Mouse (Mus musculus) mouse embryonic stem cell (cell line): ENCODE data around the gene Smim8.

Experiments
- in situ Hi-C, 2 experiments: fragments of 300-500 bp; cut with MboI; formaldehyde crosslinking; loops; 1 replicate in 1 of 2; 3 replicates in 1 of 2; pipeline ENCODE4 v1.14.3; 2019 to 2020; ENCODE audit warnings: low sequenced_read_pairs in 2 of 2, low pct_unique_long_range_greater_than_20kb in 1 of 2, mixed read lengths in 1 of 2; ENCODE audit not compliant: unreplicated experiment in 1 of 2

The Smim8 gene

DNA sequence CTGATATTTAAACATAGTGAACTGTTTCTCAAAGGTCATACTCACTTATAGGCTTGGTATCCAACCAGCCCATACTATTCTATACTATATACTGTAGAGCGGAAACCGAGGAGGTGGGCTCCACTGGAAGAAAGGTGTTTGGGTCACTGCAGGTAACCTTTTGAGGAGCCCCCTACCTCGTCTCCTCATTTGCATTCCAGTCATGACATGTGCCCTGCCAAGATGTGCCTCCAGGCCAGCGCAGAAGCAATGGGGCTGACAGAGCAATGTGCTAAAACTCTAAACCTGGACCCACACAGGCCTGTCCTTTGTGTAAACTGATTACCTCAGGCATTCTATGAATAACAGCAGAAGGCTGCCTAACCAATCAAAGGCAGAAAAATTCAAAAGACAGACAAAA, 53.9 kb downstream of the Smim8 start:
- in situ Hi-C loops = loop anchor here in 1 of 2 experiments (25.0 kb wide), 1 partner anchor 188 kb away; no protein-coding TSS in a partner anchor

DNA sequence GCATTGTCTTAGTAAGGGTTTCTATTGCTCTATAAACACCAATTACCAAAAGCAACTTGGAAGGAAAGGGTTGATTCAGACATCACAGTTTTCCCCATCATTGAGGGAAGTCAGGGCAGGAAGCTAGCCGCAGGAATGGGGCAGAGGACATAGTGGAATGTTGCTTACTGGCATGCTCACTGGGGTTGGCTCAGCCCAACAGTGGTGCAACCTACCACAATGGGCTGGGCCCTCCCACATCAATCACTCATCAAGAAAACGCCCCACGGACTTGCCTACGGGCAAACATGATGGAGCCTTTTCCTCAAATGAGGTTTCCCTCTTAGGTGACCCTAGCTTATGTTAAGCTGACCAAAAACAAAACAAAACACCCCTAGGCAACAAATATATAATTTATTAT, 55.0 kb downstream of the Smim8 start:
- in situ Hi-C loops = loop anchor here in 1 of 2 experiments (25.0 kb wide), 1 partner anchor 189 kb away; no protein-coding TSS in a partner anchor

DNA sequence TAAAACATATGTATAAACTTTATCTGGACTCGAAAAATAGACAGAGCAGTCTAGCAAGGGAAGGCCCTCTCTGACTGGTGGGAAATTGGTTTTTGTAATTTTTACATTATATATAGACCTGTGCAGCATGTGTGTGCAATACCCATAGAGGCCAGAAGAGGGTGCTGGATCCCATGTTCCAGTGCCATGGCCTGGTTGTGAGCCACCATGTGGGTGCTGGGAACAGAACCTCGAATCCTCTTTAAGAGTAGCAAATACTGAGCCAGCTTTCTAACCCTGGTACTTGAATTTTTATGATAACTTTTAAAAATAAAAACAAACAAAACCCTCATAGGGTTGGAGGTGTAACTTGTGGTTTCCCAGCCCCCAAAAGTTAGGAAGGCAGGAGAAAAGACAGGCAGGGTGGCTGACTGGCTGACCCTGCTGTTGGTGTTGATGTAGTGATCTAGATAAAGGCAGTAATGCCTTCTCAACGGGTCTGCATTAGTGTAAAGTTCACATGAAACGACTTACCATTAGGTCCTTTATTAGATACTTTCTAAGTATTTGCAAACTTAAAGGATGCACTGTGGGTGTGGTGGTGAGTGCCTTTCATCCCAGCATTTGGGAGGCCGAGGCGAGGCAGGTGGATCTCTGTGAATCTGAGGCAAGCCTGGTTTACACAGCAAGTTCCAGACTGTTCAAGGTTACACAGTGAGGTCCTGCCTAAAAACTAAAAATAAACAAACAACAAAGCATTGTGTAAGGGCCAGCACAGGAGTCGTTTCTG, 57.9 kb downstream of the Smim8 start:
- in situ Hi-C loops = loop anchor here in 1 of 2 experiments (25.0 kb wide), 1 partner anchor 192 kb away; no protein-coding TSS in a partner anchor

DNA sequence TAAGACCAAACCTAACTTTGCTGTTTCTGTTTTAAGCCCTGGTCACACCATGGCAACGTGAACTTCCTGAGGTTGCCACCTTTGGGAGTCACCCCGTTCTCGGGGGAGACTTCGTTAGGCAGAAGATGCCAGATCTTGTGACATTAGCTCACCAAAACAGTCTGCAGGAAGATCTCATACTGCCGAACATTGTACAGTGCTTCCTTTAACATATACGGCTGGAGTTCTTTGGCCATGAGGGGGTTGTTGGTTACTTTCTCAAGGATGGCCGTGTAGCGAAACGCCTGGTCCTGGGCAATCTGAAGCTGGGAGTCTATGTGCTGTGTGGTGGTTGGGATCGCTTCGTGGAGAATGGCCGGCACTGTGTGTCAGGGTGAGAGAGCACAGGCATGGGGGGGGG, 58.8 kb downstream of the Smim8 start:
- in situ Hi-C loops = loop anchor here in 1 of 2 experiments (25.0 kb wide), 1 partner anchor 193 kb away; no protein-coding TSS in a partner anchor
